Mouse (Mus musculus) CH12.LX (cell line): ENCODE data around the gene Sept1. TPM values are rescaled to one million over a fixed set of nuclear protein-coding genes. Genes with fewer than 3 reads are reported as not detected.
"Not testable (repeated sequence)": the region's sequence is repeated elsewhere in the genome, so short reads cannot be mapped to it uniquely, and the experiment has no call there.

ENCODE experiments used
- DNase-seq: peaks from one replicate; pipeline ENCODE4 v3.0.0-alpha.2; 2013; ENCODE audit errors: extremely low read depth
- H3K27ac ChIP-seq: 2 replicates; pipeline ENCODE4 v1.5.1; 2012; ENCODE audit warnings: low read depth, mild to moderate bottlenecking, control low read depth, moderate library complexity; ENCODE audit not compliant: insufficient read depth
- H3K27me3 ChIP-seq: replicated peaks from 2 replicates; pipeline ENCODE3; 2012; ENCODE audit warnings: inconsistent platforms
- H3K36me3 ChIP-seq, 2 experiments: replicated peaks in 1 of 2; 2 replicates each; pipeline versions ENCODE3 to v1.6.1; 2012; ENCODE audit warnings: inconsistent platforms in 1 of 2, low read length in 1 of 2, mild to moderate bottlenecking in 1 of 2, mixed read lengths in 1 of 2, moderate library complexity in 1 of 2; ENCODE audit not compliant: control insufficient read depth in 1 of 2, insufficient read depth in 1 of 2
- H3K4me1 ChIP-seq, 2 experiments: 2 replicates each; pipeline ENCODE4 v1.6.1; 2012; ENCODE audit warnings: inconsistent platforms in 1 of 2, moderate library complexity in 1 of 2; ENCODE audit not compliant: insufficient read depth in 2 of 2, control insufficient read depth in 1 of 2
- H3K4me2 ChIP-seq: 2 replicates; pipeline ENCODE4 v1.6.1; 2012; ENCODE audit warnings: low read depth, mild to moderate bottlenecking, control low read depth; ENCODE audit not compliant: poor library complexity, insufficient read depth, severe bottlenecking
- H3K4me3 ChIP-seq, 3 experiments: fragments of 150-350 bp in 1 of 3; sonication (generic) in 1 of 3; replicated peaks in 1 of 3; 2 replicates each; pipeline versions ENCODE3 to v1.5.1; 2011 to 2012; ENCODE audit warnings: low read depth in 2 of 3, low read length in 2 of 3, mild to moderate bottlenecking in 2 of 3, moderate library complexity in 2 of 3, control low read depth in 1 of 3, improper control_type of control experiment in 1 of 3, inconsistent platforms in 1 of 3, mixed read lengths in 1 of 3; ENCODE audit not compliant: poor library complexity in 1 of 3
- H3K79me2 ChIP-seq: replicated peaks from 2 replicates; pipeline ENCODE4 v1.6.1; 2012; ENCODE audit warnings: mild to moderate bottlenecking, moderate library complexity; ENCODE audit not compliant: control insufficient read depth, poor library complexity, insufficient read depth, severe bottlenecking; ENCODE audit errors: extremely low read depth
- H3K9ac ChIP-seq: 2 replicates; pipeline ENCODE4 v1.6.1; 2012; ENCODE audit warnings: low read depth, mild to moderate bottlenecking, control low read depth, moderate library complexity; ENCODE audit not compliant: insufficient read depth
- H3K9me3 ChIP-seq: replicated peaks from 2 replicates; pipeline ENCODE3; 2012; ENCODE audit warnings: low read length, inconsistent platforms, mixed read lengths
- CTCF ChIP-seq, 2 experiments: IDR thresholded peaks in 1 of 2; conservative IDR thresholded peaks in 1 of 2; 2 replicates each; pipeline ENCODE4 v1.5.1; 2011 to 2012; ENCODE audit warnings: low read depth in 2 of 2, low read length in 2 of 2, improper control_type of control experiment in 1 of 2, inconsistent platforms in 1 of 2, mild to moderate bottlenecking in 1 of 2, moderate library complexity in 1 of 2
- MAX ChIP-seq: IDR thresholded peaks from 2 replicates; pipeline ENCODE4 v1.6.1; 2011; ENCODE audit warnings: low read length, improper control_type of control experiment
- MAZ ChIP-seq: IDR thresholded peaks from 2 replicates; pipeline ENCODE4 v1.6.1; 2012; ENCODE audit warnings: low read depth, mild to moderate bottlenecking, inconsistent platforms, low read length, improper control_type of control experiment, moderate library complexity
- MYC ChIP-seq: IDR thresholded peaks from 2 replicates; pipeline ENCODE4 v1.6.1; 2011; ENCODE audit warnings: low read depth, mild to moderate bottlenecking, improper control_type of control experiment, low read length
- NELFE ChIP-seq: IDR thresholded peaks from 2 replicates; pipeline ENCODE4 v1.6.1; 2011; ENCODE audit warnings: low read depth, low read length, improper control_type of control experiment
- RAD21 ChIP-seq: IDR thresholded peaks from 2 replicates; pipeline ENCODE4 v1.6.1; 2011; ENCODE audit warnings: low read depth, mild to moderate bottlenecking, low read length, improper control_type of control experiment, moderate library complexity
- SMC3 ChIP-seq: IDR thresholded peaks from 2 replicates; pipeline ENCODE4 v1.6.1; 2011; ENCODE audit warnings: low read depth, low read length, improper control_type of control experiment
- ZC3H11A ChIP-seq: IDR thresholded peaks from 2 replicates; pipeline ENCODE4 v1.6.1; 2012; ENCODE audit warnings: low read depth, mild to moderate bottlenecking, inconsistent platforms, low read length, improper control_type of control experiment
- ZNF384 ChIP-seq: IDR thresholded peaks from 2 replicates; pipeline ENCODE4 v1.6.1; 2012; ENCODE audit warnings: low read depth, low read length, improper control_type of control experiment, inconsistent platforms
- dilution Hi-C: fragments of 300-500 bp; cut with MboI; formaldehyde crosslinking; loops from 2 replicates; pipeline ENCODE4 v1.14.3; 2020; ENCODE audit warnings: low sequenced_read_pairs; ENCODE audit not compliant: extremely low pct_unique_long_range_greater_than_20kb, extremely low pct_ligation_motif_present
- in situ Hi-C: fragments of 300-500 bp; cut with MboI; formaldehyde crosslinking; loops from 3 replicates; pipeline ENCODE4 v1.14.3; 2019; ENCODE audit warnings: low sequenced_read_pairs, low pct_ligation_motif_present, low pct_unique_long_range_greater_than_20kb, mixed read lengths
- polyA plus RNA-seq: library from polyadenylated mRNA; unstranded; fragments of >175 nt; gene quantifications from 2 replicates; pipeline ENCODE4 v1.2.1, GENCODE M21; 2012; ENCODE audit warnings: low read depth; ENCODE audit not compliant: insufficient read length
- total RNA-seq, 2 experiments: library from RNA; depleted of rRNA; stranded (reverse); fragments of 300-350 nt in 1 of 2; fragments of >200 nt in 1 of 2; gene quantifications; 2 replicates each; pipeline ENCODE4 v1.2.3; 2012 to 2014

Sept1 gene
- total and polyA plus RNA-seq, 3 experiments = 42.7 to 171 (median 92.3) TPM

DNA sequence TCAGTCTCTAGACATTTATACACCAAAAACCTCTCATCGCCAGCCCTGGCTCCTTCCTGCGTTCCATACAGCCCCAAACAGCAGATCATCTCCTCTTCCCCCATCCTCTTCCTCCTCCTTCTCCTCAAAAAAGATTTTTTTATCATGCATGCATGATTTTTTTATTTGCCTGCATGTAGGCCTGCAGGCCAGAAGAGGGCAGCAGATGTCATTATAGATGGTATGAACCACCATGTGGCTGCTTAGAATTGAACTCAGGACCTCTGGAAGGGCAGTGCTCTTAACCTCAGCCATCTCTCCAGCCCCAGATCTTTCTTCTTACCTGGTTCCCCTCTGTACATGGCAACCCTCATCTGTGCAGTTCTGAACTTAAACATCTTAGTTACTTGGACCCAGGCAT, 19.5 kb upstream of the Sept1 start:
- H3K27me3 ChIP-seq = no peaks in the 10 kb centered on the region
- in situ Hi-C loops (no loop called here), dilution Hi-C loops (no loop called here)
- no peak overlapping the region for H3K4me2 ChIP-seq
- TF ChIP-seq CTCF (conservative IDR thresholded peaks at IDR 0.05 in 1 of 2, IDR thresholded peaks at IDR 0.05 in 1 of 2; ENCODE audit: low read depth in 2 of 2, low read length in 2 of 2) (peak; percentile 38 to 69), SMC3 (peak; percentile 24), RAD21 (peak; percentile 37), MYC (peak; percentile 95), ZNF384 (peak; percentile 77), NELFE (no peak)
- H3K4me3 ChIP-seq = no peak overlapping the region
- H3K27ac ChIP-seq = no peak overlapping the region
- peak; percentile 56 for DNase-seq
- H3K9ac ChIP-seq = no peak overlapping the region
- H3K4me1 ChIP-seq = peaks cover 6 to 57% of the 10 kb centered on the region in 2 experiments; a peak in 2 of 4 replicates
- no peaks in the 10 kb centered on the region for H3K79me2 ChIP-seq
- H3K9me3 ChIP-seq = no peaks in the 10 kb centered on the region
- H3K36me3 ChIP-seq = peaks cover 31 to 62% of the 10 kb centered on the region in 2 experiments

DNA sequence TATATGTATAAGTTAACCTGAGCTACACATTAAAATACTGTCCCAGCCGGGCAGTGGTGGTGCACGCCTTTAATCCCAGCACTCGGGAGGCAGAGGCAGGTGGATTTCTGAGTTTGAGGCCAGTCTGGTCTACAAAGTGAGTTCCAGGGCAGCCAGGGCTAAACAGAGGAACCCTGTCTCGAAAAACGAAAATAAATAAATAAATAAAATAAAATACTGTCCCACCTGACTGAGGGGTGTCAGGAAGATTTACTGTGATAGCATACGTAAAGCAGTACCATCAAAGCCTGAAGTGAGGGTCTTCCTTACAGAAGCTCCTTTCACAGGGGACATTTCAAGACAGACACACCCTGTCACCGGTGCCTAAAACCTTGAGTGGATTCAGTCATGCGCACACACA, 17.6 kb upstream of the Sept1 start:
- in situ Hi-C loops, H3K9ac ChIP-seq, H3K4me2 ChIP-seq, DNase-seq, H3K9me3 ChIP-seq, H3K27me3 ChIP-seq, H3K27ac ChIP-seq, H3K79me2 ChIP-seq, H3K4me3 ChIP-seq, dilution Hi-C loops: not testable (repeated sequence)
- Histone ChIP-seq H3K4me1 (peaks cover 16 to 67% of the 10 kb centered on the region in 2 experiments), H3K36me3 (peaks cover 26 to 62% of the 10 kb centered on the region in 2 experiments)

DNA sequence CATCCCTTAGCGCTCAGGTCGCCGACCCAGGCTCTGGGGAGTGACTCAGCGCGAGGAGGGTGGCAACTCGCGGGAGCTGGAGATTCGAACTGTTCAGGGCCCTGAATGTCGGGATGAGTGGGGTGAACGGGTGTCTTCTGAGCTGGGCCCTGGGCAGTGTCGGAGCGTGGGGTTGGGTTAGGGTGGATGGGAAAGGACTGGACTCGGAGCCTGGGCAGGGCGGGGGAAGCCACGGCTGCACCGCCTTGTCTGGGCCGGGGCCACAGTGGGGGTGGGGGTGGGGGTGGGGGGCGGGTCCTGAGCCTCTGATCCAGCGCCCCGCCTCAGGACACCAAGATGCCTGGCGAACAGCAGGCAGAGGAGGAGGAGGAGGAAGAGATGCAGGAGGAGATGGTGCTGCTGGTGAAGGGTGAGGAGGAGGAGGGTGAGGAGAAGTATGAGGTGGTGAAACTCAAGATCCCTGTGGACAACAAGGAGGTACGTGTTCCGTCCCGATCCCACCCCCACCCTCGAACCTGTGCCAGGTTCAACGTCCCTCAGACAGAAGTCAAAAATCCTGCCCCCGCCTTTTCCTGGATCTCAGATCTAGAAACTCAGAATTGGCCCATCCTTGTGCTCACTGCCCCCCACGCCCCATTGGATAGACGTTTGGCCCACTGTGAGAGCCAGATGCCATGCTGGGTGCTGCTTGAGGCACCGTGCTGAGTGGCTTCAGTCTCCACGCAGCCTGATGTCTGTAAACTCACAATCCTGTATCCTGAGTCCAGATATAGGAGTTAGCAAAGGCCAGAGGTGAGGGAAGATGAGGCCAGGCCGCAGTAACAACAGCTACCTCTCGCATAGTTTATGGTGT, 12.0 kb upstream of the Sept1 start:
- DNase-seq = no peak
- Histone ChIP-seq H3K27me3 (no peaks in the 10 kb centered on the region), H3K4me2 (peak overlapping the region; percentile 53)
- in situ Hi-C loops = no loop called here
- TF ChIP-seq MAX = no peak
- no peak for TF ChIP-seq ZC3H11A
- TF ChIP-seq MAZ = no peak
- TF ChIP-seq, all 38 proteins: peak for 0
- Histone ChIP-seq H3K4me1 (peaks cover 14 to 40% of the 10 kb centered on the region in 2 experiments), H3K36me3 (peaks cover 23 to 41% of the 10 kb centered on the region in 2 experiments), H3K27ac (peak overlapping the region; percentile 68), H3K9ac (peak overlapping the region; percentile 99), H3K9me3 (peaks cover 3% of the 10 kb centered on the region), H3K4me3 (peak overlapping the region; percentile 76 to 90 (median 82)), H3K79me2 (peaks cover 4% of the 10 kb centered on the region)
- dilution Hi-C loops = no loop called here
